Mouse (Mus musculus) kidney, postnatal 25 days (tissue): ENCODE measurements around the gene 6030445D17Rik.
A peak's percentile ranks its signal among the peaks of the same experiment; 100 is the strongest.

Experiments used
- DNase-seq, 2 experiments: peaks; one replicate each; pipeline ENCODE4 v3.0.0; 2021; ENCODE audit warnings: mixed read lengths in 2 of 2

6030445D17Rik gene

GRCm38 (mm10) chr4:136462086-136462838 is at the start of gene 6030445D17Rik:
Gene 6030445D17Rik (plus strand): TSS chr4:136462250.
- DNase-seq, result peak; percentile 84 to 93

DNA sequence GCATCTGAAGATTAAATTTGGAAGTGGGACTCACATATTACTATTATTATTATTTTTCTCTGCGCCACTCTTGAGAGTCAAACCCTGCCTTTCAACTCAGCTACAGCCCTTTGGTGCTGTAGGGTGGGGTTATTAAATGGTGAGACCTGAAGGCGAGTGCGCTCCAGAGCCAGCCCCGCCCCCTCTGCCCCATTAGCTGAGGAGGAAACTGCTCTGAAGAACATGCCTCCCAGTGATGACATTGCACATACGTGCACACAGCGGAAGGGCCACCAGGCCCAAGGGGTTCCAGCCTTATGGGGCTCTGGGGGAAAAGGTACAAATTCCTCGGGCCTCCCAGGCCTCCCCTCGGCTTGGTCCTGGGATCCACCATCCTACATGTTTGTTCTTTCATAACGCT is 46.6 kb upstream of the 6030445D17Rik start:
- DNase-seq, result no peak

GRCm38 (mm10) chr4:136418962-136419361 is 43.1 kb upstream of the 6030445D17Rik start:
- DNase-seq, result no peak

- DNase-seq, result no peak
These were observed 42.7 kb upstream of the 6030445D17Rik start for GRCm38 (mm10) chr4:136419386-136419785.

DNA sequence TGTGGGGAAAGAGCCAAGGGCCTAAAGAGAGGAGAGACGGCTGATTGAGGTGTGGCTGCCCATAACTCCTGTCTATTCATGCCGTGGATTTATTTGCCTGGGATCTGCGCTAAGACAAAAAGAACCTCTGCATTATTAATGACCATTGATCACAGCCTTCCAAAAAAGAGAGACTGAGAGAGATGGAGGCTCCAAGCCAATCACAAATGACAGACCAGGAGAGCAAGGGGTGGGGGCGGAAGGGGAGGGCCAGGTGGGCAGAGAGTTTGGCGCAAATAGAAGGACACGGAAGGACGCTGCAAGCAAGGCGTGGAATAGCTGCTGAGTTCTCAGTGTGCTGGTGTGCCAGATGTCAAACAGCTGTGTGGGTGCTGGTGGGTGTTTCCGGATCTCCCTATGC is 38.8 kb upstream of the 6030445D17Rik start, which contains the start of gene Htr1d:
TSS of gene Htr1d (plus strand) at position 301 of the 400 bp plus-strand sequence.
- DNase-seq, result no peak

- no peak for DNase-seq
These were observed 37.7 kb upstream of the 6030445D17Rik start for GRCm38 (mm10) chr4:136424120-136424999.

DNA sequence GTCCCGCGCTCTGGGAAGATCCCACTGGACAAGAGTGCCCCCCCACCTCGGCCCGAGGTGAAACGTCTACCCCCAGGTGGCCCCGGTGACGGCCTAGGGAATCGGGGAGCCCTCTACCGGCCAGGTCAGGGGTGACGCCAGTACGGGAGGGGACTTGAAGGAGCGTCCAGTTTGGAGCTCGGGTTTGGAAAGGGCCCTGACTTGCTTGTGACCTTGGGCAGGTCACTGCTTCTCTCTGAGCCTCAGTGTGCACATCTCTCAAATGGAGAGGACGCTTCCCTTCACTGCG is 37.1 kb upstream of the 6030445D17Rik start:
- peak; percentile 40 to 51 for DNase-seq

- DNase-seq, result no peak
These were observed 31.3 kb upstream of the 6030445D17Rik start for GRCm38 (mm10) chr4:136430609-136431375.

DNA sequence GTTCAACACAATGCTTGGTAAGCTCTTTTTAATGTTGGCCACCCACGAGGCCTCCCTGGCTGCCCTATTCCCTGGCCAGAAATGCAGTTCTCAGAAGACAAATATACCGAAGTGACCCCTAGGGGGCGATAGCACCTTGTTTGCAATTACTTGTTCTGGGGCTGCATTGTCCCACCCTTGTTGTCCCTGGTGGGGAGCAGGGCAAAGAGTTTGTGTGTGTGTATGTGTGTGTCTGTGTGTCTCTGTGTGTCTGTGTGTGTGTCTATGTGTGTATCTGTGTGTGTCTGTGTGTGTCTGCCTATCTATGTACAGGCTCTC is 30.7 kb upstream of the 6030445D17Rik start:
- DNase-seq, result peak; percentile 56 to 80

GRCm38 (mm10) chr4:136434029-136434428 is 28.0 kb upstream of the 6030445D17Rik start:
- no peak for DNase-seq

DNA sequence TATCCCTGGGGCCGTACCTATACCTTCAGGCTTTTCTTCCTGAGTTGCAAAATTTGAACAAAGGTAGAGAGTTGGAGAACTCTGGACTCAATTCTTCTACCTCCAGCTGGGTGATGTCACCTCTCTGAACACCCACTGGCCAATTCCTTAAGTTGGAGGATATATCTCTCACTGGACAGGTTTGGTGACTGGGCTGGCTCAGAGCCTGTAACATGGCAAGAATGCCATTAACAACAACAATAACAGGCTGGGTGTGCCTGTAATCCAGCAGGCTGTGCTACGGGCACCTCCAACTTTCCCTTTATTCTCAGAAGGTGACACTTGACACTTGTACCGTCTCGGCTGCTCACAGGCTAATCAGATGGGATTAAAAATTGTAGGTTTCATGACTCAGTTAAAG is 22.9 kb upstream of the 6030445D17Rik start:
- no peak for DNase-seq

GRCm38 (mm10) chr4:136441354-136442043 is 20.6 kb upstream of the 6030445D17Rik start:
- no peak for DNase-seq

GRCm38 (mm10) chr4:136444561-136444960 is 17.5 kb upstream of the 6030445D17Rik start:
- DNase-seq, result no peak

GRCm38 (mm10) chr4:136449795-136450194 is 12.3 kb upstream of the 6030445D17Rik start:
- DNase-seq, result no peak

GRCm38 (mm10) chr4:136450271-136450670 is 11.8 kb upstream of the 6030445D17Rik start:
- no peak for DNase-seq

DNA sequence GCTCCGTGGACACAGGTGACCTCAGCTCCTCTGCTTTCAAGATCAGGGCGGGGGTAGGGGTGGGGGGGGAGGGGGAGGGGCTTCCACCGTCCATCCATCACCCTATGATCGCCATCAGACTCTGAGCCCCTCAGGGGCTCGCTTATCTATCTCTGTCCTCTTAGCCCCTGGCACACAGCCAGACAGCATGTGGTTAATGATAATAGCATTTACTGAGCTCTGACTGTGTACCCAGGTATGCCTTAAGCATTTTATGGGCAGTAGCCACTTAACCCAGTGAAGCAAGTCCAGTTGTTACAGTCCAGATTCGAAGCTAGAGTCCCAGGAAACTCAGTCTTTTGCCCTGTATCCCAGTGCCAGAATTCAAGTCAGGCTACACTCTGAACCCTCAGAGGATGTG is 10.5 kb upstream of the 6030445D17Rik start:
- peak; percentile 66 to 72 for DNase-seq

GRCm38 (mm10) chr4:136452286-136452685 is 9.8 kb upstream of the 6030445D17Rik start:
- DNase-seq, result peak in 1 of 2 experiments; percentile 36

DNA sequence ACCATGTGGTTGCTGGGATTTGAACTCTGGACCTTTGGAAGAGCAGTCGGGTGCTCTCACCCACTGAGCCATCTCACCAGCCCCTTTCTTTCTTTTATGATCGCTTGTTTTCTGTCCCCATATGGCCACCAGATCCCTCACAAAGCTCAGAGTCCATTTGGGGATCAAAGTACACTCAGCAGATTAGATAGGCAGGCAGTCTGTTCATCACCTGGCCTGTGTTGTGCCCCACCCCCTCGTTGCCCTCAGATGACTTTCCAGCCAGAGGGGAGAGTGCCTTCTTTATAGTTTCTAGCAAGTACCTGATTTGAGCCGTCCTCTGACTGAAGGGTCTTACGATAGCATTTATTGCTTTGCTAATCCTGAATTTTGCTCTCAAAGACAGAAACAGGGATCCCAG is 9.3 kb upstream of the 6030445D17Rik start:
- peak; percentile 40 to 55 for DNase-seq

GRCm38 (mm10) chr4:136454850-136455260 is 7.2 kb upstream of the 6030445D17Rik start:
- peak; percentile 76 to 87 for DNase-seq

GRCm38 (mm10) chr4:136456516-136457218 is 5.4 kb upstream of the 6030445D17Rik start:
- DNase-seq, result no peak

GRCm38 (mm10) chr4:136458276-136458675 is 3.8 kb upstream of the 6030445D17Rik start:
- DNase-seq, result no peak

DNA sequence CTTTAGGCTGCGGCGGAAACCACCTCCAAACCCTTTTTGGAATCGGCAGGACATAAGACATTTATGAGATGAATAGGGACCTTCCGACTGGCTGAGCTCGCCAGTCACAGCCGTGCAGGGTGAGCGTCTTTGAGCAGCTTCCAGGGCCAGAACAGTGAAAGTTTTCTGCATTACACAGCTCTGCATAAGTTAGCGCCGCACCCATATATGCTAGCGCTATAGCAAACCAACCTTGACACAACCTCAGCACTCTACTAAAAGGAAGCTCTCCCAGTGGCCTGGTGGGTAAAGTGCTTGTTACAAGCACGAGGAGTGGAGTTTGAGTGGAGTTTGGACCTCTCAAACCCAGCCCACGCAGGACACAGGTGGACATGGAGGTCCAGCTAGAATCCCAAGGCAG is 2.8 kb upstream of the 6030445D17Rik start:
- no peak for DNase-seq
